Mouse (Mus musculus) retina, postnatal 7 days (tissue): ENCODE data around the gene Sox10.

Experiments used
- DNase-seq: peaks from one replicate; pipeline ENCODE4 v3.0.0-alpha.2; 2012; ENCODE audit warnings: low read depth, low spot score

Gene Sox10

DNA sequence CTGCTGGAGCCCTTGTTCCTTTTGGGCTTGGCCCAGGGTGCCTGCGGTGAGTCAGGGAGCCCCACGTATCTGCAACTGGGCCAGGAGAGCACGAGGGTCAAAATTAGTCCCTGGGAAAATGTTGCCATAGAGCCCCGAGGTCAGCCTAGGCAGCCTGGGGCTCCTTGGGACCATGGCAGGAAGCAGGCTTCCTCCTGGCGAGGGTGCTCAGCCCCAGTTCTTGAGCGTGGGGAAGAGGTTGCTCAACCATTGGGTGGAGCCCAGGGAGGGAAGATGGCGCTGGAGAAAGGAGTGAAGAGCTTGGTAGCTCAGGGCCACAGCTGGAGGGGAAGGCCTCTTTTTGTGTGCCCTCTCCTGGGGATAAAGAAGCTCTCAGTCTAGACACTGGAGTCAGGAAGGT is 2.7 kb downstream of the Sox10 start:
- no peak for DNase-seq

DNA sequence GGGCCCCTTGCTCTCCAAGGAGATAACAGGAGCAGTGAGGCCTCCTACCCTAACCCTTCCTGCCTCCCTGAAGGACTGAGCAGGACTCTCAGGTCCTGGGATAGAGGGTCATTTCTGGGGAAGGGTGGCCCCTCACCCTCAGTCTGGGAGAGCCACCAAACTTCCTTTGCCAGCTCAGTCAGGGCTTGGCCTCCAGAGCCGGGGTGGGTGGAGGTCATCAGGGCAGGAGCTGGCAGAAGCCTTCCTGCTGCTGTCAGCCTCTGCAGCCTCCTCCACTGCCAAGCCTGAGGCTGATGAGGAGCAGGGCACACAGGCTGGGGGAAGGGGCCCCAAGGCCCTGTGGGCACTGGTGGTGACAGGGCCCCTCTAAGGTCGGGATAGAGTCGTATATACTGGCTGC is 9.5 kb downstream of the Sox10 start:
- no peak for DNase-seq

GRCm38 (mm10) chr15:79152709-79153108 is 12.3 kb downstream of the Sox10 start:
- DNase-seq, result no peak

DNA sequence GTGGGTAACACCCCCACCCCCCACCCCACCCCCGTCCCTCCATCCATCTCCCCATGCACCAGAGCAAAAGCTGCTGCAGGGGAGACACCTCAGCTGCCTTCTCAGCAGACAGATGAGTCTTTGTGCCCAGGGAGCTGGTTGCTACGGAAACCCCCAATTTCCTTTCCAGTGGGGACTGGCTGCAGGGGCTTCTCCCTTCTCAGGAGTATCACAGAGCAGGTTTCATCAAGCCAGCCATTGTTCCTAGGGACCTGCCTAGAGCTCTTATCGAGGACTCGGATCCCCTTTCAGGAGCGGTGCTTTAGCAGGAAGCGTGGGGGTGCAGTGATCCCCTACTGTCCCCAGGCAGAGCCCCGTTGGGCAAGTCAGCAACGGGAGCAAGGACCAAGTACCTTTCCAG is 13.2 kb downstream of the Sox10 start:
- DNase-seq, result no peak

GRCm38 (mm10) chr15:79148533-79148932 is 16.5 kb downstream of the Sox10 start:
- peak; percentile 83 for DNase-seq

GRCm38 (mm10) chr15:79145522-79145921 is 19.5 kb downstream of the Sox10 start:
- DNase-seq, result no peak

GRCm38 (mm10) chr15:79144021-79144420 is 21.0 kb downstream of the Sox10 start:
- DNase-seq, result no peak

DNA sequence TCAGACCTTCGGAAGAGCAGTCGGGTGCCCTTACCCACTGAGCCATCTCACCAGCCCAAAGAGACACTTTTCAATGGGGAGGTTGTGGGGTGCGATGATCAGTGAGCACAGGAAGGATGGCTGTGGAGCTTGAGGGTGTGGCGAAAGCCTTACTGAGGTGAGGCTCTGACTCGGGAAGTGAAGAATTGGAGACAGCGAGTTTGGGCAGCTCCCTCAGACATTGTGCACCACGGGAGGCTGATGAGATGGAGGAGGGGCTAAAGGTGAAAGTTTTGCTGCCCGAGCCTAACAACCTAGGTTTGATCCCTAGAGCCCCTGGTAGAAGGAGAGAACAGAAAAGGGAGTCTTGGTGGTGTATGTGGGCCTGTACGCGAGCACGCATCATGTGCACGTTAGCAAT is 21.7 kb downstream of the Sox10 start:
- DNase-seq, result no peak

DNA sequence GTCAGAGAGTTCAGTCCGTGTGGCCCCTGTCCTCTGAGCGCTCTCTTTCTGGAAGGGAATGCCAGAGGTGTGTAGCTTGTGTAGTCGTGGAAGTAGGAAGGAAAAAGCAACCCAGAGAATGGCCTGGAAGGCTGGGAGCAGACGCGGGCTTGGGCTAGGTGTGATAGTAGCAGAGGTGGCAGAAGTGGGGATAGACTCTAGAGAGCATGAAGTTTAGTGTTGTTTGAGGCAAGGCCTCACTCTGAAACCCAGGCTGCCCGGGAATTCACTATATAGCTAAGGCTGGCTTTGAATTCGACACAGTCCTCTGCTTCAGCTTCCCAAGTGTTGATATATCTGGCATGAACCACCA is 23.5 kb downstream of the Sox10 start:
- no peak for DNase-seq

DNA sequence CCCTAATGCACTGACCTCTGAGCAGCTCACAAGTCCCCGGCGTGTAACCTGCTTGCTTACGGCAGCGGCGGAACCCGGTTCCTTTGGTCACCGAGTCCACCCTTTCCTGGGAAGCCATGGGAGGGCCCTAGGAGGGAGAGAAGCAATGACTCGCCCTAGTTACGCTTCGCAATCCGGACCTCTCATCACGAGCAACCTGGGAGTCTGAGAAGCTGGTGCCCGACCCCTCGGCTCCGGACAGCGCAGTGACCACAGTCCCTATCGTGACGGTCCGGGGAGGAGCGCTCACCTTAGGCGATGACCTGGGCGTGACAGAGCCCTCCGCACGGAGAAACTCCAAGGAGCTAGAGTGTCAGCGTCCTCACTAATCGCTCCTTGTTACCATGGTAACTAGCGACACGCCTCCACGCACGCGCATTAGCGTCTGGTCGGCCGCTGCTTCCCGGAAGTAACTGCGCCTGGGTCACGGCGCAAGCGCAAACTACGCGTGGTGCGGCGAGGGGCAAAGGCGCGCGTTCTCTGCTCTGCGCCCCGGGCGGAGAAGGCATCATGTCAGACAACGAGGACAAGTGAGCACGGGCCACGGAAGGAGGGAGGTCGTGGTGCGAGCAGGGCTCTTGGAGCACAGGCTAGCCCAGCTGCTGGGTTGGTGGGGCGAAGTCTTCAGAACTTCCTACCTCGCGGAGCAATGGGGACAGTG is 24.0 kb downstream of the Sox10 start, which contains the start of the genes Polr2f and 1700088E04Rik:
Gene Polr2f (plus strand): TSS at position 144 of the 700 bp plus-strand sequence.
Gene 1700088E04Rik (minus strand): TSS at position 388 of the 700 bp plus-strand sequence.
- DNase-seq, result peak; percentile 98

GRCm38 (mm10) chr15:79139640-79140039 is 25.4 kb downstream of the Sox10 start:
- no peak for DNase-seq

GRCm38 (mm10) chr15:79135783-79136575 is 29.1 kb downstream of the Sox10 start:
- DNase-seq, result no peak

- no peak for DNase-seq
Measured at GRCm38 (mm10) chr15:79135332-79135731, 29.7 kb downstream of the Sox10 start.

- no peak for DNase-seq
Measured at GRCm38 (mm10) chr15:79134496-79135270, 30.4 kb downstream of the Sox10 start.

- no peak for DNase-seq
Measured at GRCm38 (mm10) chr15:79133191-79133661, 31.8 kb downstream of the Sox10 start.

GRCm38 (mm10) chr15:79131442-79131841 is 33.6 kb downstream of the Sox10 start:
- DNase-seq, result no peak

DNA sequence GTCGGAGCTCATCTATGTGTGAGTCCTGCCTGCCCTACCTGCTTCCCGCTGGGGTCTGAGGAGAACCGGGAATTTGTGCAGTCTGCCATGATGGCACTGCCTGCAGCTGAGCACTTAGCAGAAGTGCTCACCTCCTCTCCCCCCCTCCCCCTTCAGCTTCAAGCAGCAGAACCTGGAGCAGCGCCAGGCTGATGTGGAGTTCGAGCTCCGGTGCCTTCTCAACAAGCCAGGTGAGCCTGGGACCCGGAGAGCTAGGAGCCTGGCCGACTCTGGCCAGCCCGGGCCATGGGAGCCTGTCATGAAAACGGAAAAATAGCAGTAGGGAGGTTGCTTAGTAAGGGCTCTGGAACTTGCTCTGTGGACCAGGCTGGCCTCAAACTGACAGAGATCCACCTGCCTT is 34.3 kb downstream of the Sox10 start:
- DNase-seq, result no peak

DNA sequence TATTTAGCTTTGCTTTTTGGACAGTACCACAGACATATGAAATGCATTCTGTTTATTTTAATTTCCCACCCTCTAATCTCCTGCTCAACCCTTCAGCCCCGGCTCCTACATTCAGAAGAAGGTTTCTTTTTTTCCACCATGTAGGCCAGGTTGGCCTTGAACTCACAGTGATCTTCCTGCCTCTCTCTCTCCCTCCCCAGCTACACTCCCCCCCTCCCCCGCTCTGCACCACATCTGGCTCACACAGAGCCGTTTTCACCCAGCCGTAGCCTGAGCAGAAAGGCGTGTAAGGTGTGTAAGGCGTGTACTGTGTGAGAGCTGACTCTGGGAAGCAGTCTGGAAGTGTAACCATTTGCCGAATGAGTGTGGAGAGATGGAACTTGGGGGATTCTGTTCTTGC is 35.7 kb downstream of the Sox10 start:
- no peak for DNase-seq

- DNase-seq, result no peak
Measured at GRCm38 (mm10) chr15:79128208-79128607, 36.8 kb downstream of the Sox10 start.

DNA sequence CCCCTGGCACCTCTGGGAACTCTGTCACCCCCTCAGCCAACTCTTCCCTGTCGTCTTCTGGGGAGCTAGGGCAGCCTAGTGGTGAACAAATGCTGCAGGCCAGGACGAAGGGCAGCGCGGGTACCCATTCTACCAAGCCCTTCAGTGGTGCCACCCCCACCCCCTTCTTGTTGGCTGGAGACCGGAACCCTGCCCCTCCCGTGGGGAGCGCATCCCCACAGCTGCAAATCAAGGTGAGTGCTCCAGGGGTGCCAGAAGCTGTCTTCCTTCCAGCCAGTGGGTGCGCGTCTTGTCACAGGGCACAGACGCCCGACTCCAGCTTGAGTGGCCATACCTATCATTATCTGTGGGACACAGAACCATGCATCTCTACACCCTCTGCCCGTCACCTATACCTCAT is 37.9 kb downstream of the Sox10 start:
- DNase-seq, result no peak

DNA sequence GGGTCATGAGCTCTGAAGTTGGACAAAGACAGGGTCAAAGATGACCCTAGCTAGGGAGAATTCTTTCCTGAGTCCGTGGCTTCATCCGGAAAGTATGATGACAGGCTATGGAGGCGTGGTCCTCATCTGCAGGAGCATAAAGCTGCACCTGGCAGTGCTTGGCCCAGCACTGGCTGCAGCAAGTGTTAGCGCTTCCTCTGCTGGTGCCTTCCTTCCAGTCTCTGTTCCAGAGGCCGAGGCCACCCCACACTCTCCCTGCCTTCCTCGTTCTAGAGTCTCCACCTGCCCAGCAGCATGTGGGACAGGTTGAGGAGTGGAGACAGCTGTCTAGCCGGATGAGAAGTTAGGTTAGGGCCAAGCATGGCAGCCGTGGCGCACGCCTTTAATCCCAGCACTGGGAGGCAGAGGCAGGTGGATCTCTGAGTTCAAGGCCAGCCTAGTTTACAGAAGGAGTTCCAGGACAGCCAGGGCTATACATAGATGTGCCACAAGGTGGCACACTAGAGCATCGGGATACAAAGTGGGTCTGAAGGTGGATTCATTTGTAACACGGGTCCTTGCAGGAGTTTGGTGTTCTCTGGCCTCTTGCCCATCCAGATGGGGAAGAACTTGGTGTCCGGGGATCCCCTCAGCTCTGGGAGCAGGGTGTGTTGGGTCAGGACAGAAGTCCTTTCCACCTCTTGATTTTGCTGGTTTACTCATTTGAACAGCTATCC is 38.7 kb downstream of the Sox10 start:
- DNase-seq, result no peak
